Mouse (Mus musculus): ENCODE measurements around the gene Tnks1bp1. TPM values are rescaled to one million over a fixed set of nuclear protein-coding genes. Genes with fewer than 3 reads are reported as not detected.

Tnks1bp1 gene
- total and polyA plus RNA-seq, 3 experiments, result 40.7 to 59.1 (median 56.9) TPM

GRCm38 (mm10) chr2:85065141-85065875 is 17.5 kb downstream of the Tnks1bp1 start:
- H3K27me3 ChIP-seq (ENCODE audit: control insufficient read depth, insufficient read depth, low read length), result no peaks in the 10 kb centered on the region
- H3K27ac ChIP-seq, result peak overlapping the region; percentile 37
- TF ChIP-seq EP300 (IDR thresholded peaks at IDR 0.05; ENCODE audit: insufficient read depth, low read depth, low read length) (peak; percentile 64; the same call in 1 of the 2 replicates), POLR2A (IDR thresholded peaks at IDR 0.05; ENCODE audit: insufficient read depth, low read depth, low read length) (0 out of 2 replicates have a peak, but pooled peaks have one; percentile 32), CTCF (IDR thresholded peaks at IDR 0.05) (no peak)
- 50% methylated on average over 12 of the region's 12 CpGs for WGBS
- peaks cover 4% of the 10 kb centered on the region; the same call in 1 of the 2 replicates for H3K36me3 ChIP-seq (ENCODE audit: control insufficient read depth, insufficient read depth, low read length)
- H3K9ac ChIP-seq (ENCODE audit: low read depth, low read length), result peak overlapping the region; percentile 9; the same call in 1 of the 2 replicates
- H3K4me1 ChIP-seq (ENCODE audit: control insufficient read depth, insufficient read depth, low read length), result peaks cover 7% of the 10 kb centered on the region
- intact Hi-C loops (cut with DNase I), result no loop called here
- H3K79me2 ChIP-seq (replicated peaks; ENCODE audit: control insufficient read depth, insufficient read depth, low read length), result 0 out of 2 replicates have a peak, but pooled peaks cover 1% of the 10 kb centered on the region
- H3K4me3 ChIP-seq, result no peak overlapping the region
- DNase-seq, result peak; percentile 50 to 60

- DNase-seq, result no peak
- peaks cover 4% of the 10 kb centered on the region; the same call in 1 of the 2 replicates for H3K36me3 ChIP-seq (ENCODE audit: control insufficient read depth, insufficient read depth, low read length)
Observed at GRCm38 (mm10) chr2:85066937-85067336, 19.1 kb downstream of the Tnks1bp1 start.

GRCm38 (mm10) chr2:85067903-85068625 is 20.2 kb downstream of the Tnks1bp1 start:
- H3K4me3 ChIP-seq, result no peak overlapping the region
- intact Hi-C loops (cut with DNase I), result no loop called here
- DNase-seq, result no peak
- WGBS, result 70% methylated on average over 10 of the region's 10 CpGs
- peaks cover 4% of the 10 kb centered on the region; the same call in 1 of the 2 replicates for H3K36me3 ChIP-seq (ENCODE audit: control insufficient read depth, insufficient read depth, low read length)
- no peaks in the 10 kb centered on the region for H3K79me2 ChIP-seq (replicated peaks; ENCODE audit: control insufficient read depth, insufficient read depth, low read length)
- TF ChIP-seq EP300 (IDR thresholded peaks at IDR 0.05; ENCODE audit: insufficient read depth, low read depth, low read length) (no peak), POLR2A (IDR thresholded peaks at IDR 0.05; ENCODE audit: insufficient read depth, low read depth, low read length) (no peak), CTCF (IDR thresholded peaks at IDR 0.05) (no peak)
- H3K27ac ChIP-seq, result no peak overlapping the region; the same call in 1 of the 2 replicates
- H3K4me1 ChIP-seq (ENCODE audit: control insufficient read depth, insufficient read depth, low read length), result peaks cover 7% of the 10 kb centered on the region
- H3K9ac ChIP-seq (ENCODE audit: low read depth, low read length), result no peak overlapping the region
- no peaks in the 10 kb centered on the region for H3K27me3 ChIP-seq (ENCODE audit: control insufficient read depth, insufficient read depth, low read length)

More at GRCm38 (mm10) chr2:85066937-85067336, 19.1 kb downstream of the Tnks1bp1 start:
- no peak for TF ChIP-seq CTCF (IDR thresholded peaks at IDR 0.05)
- TF ChIP-seq POLR2A (IDR thresholded peaks at IDR 0.05; ENCODE audit: insufficient read depth, low read depth, low read length), result no peak
- TF ChIP-seq EP300 (IDR thresholded peaks at IDR 0.05; ENCODE audit: insufficient read depth, low read depth, low read length), result no peak
- 90% methylated on average over 5 of the region's 5 CpGs for WGBS
- no peak overlapping the region for H3K27ac ChIP-seq
- no peak overlapping the region for H3K4me3 ChIP-seq
- no peaks in the 10 kb centered on the region for H3K79me2 ChIP-seq (replicated peaks; ENCODE audit: control insufficient read depth, insufficient read depth, low read length)
- no peaks in the 10 kb centered on the region for H3K27me3 ChIP-seq (ENCODE audit: control insufficient read depth, insufficient read depth, low read length)
- peaks cover 7% of the 10 kb centered on the region for H3K4me1 ChIP-seq (ENCODE audit: control insufficient read depth, insufficient read depth, low read length)
- intact Hi-C loops (cut with DNase I), result no loop called here
- no peak overlapping the region for H3K9ac ChIP-seq (ENCODE audit: low read depth, low read length)

GRCm38 (mm10) chr2:85068626-85069025 is 20.8 kb downstream of the Tnks1bp1 start:
- Histone ChIP-seq H3K79me2 (replicated peaks; ENCODE audit: control insufficient read depth, insufficient read depth, low read length) (no peaks in the 10 kb centered on the region), H3K4me1 (ENCODE audit: control insufficient read depth, insufficient read depth, low read length) (peaks cover 7% of the 10 kb centered on the region), H3K9ac (ENCODE audit: low read depth, low read length) (no peak overlapping the region), H3K27me3 (ENCODE audit: control insufficient read depth, insufficient read depth, low read length) (no peaks in the 10 kb centered on the region), H3K4me3 (no peak overlapping the region), H3K36me3 (ENCODE audit: control insufficient read depth, insufficient read depth, low read length) (peaks cover 4% of the 10 kb centered on the region; the same call in 1 of the 2 replicates), H3K27ac (no peak overlapping the region)
- 83% methylated on average over 2 of the region's 2 CpGs for WGBS
- intact Hi-C loops (cut with DNase I), result no loop called here
- TF ChIP-seq CTCF (IDR thresholded peaks at IDR 0.05), result no peak
- TF ChIP-seq EP300 (IDR thresholded peaks at IDR 0.05; ENCODE audit: insufficient read depth, low read depth, low read length), result no peak
- TF ChIP-seq POLR2A (IDR thresholded peaks at IDR 0.05; ENCODE audit: insufficient read depth, low read depth, low read length), result no peak
- no peak for DNase-seq

- no peaks in the 10 kb centered on the region; the same call in 1 of the 2 replicates for H3K4me1 ChIP-seq (ENCODE audit: control insufficient read depth, insufficient read depth, low read length)
- intact Hi-C loops (cut with DNase I), result no loop called here
- H3K27ac ChIP-seq, result no peak overlapping the region
- peaks cover 4% of the 10 kb centered on the region; the same call in 1 of the 2 replicates for H3K36me3 ChIP-seq (ENCODE audit: control insufficient read depth, insufficient read depth, low read length)
- 84% methylated on average over 15 of the region's 15 CpGs for WGBS
- DNase-seq, result no peak
- no peak for TF ChIP-seq EP300 (IDR thresholded peaks at IDR 0.05; ENCODE audit: insufficient read depth, low read depth, low read length)
- TF ChIP-seq POLR2A (IDR thresholded peaks at IDR 0.05; ENCODE audit: insufficient read depth, low read depth, low read length), result no peak
- TF ChIP-seq CTCF (IDR thresholded peaks at IDR 0.05), result no peak
- H3K4me3 ChIP-seq, result no peak overlapping the region
- H3K9ac ChIP-seq (ENCODE audit: low read depth, low read length), result no peak overlapping the region
- no peaks in the 10 kb centered on the region for H3K27me3 ChIP-seq (ENCODE audit: control insufficient read depth, insufficient read depth, low read length)
- H3K79me2 ChIP-seq (replicated peaks; ENCODE audit: control insufficient read depth, insufficient read depth, low read length), result no peaks in the 10 kb centered on the region
Observed at GRCm38 (mm10) chr2:85070086-85070485, 22.3 kb downstream of the Tnks1bp1 start.
